Mouse (Mus musculus): ENCODE results near the gene Nanos3.

DNA sequence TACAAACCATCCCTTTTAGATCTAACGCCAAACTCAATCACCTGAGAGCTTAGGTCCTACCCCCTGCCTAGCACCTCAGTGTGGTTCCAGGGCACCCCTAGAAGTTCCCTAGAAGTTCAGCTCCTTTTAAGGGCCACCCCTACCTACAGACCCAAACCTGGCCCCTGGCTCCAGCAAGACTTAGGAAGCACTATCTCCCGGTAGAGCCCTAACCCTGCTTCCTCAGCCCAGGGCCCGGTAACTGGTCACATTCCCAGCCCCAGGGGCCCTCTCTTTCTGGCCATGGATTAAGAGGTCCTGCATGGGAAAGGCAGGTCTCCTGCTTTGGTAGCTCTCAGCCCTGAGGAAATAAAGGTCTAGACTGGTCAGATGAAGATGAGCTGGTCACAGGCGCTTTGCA lies 5.1 kb downstream of the Nanos3 start:
- no peak for TF ChIP-seq CTCF (IDR thresholded peaks at IDR 0.05; ENCODE audit: control insufficient read depth, insufficient read depth, insufficient read length)
- TF ChIP-seq MAX (IDR thresholded peaks at IDR 0.05), result no peak
- TF ChIP-seq MYOG (IDR thresholded peaks at IDR 0.05; ENCODE audit: control insufficient read depth, extremely low read depth, insufficient read length), result no peak
- TF ChIP-seq FOSL1 (IDR thresholded peaks at IDR 0.05; ENCODE audit: insufficient read depth, low read length, poor library complexity, severe bottlenecking), result no peak
